In genomic region chr6:86194941-86195932, GRCm38 (mm10) we compare ENCODE assay signal across 7 mouse cellular contexts. TPM values are rescaled to one million over a fixed set of nuclear protein-coding genes. Genes with fewer than 3 reads are reported as not detected.
A peak's percentile ranks its signal among the peaks of the same experiment; 100 is the strongest.
DNase-seq lines count a peak whose midpoint lies in the region.

Tgfa (plus strand) TSS chr6:86195223.

- DNase-seq in adrenal gland, postnatal 10 days, result peak; percentile 86
- DNase-seq in cerebellum, postnatal 36 days, result peak; percentile 40 to 53
- peak; percentile 39 for DNase-seq in gastrocnemius, postnatal 10 days
- peak; percentile 16 for DNase-seq in induced T-regulatory cell, adult 2 months (ENCODE audit: low read depth)
- peak; percentile 52 to 63 for DNase-seq in left cerebral cortex, postnatal 25 days (ENCODE audit: low spot score in 2 of 2)
- peak; percentile 55 for DNase-seq in mesoderm, embryonic 11.5 days (ENCODE audit: low read depth, low spot score)
- peak; percentile 63 for DNase-seq in right cerebral cortex, postnatal 4 days

- intact Hi-C loops in left cerebral cortex, postnatal 25 days (cut with DNase I), result loop anchor here (5.0 kb wide), 5 partner anchors 52 to 152 kb away; no protein-coding TSS in a partner anchor

RNA-seq across cellular contexts. Expression of gene Tgfa, which starts in this region (rescaled TPM):
- 1 to 10 TPM; 8.1 to 9.0 TPM for total RNA-seq in adrenal gland, postnatal 10 days (2021)
- total RNA-seq in gastrocnemius, postnatal 10 days (2021), result under 1 TPM; 0.35 to 0.75 TPM
- 10 to 100 TPM; 13.8 to 22.5 TPM for total RNA-seq in left cerebral cortex, postnatal 25 days (2021)

Comparison
In these comparisons a context has a peak if more than half of its experiments do, and no peak if none do; other contexts are left out.
1. Peak in every context shown above with its lines: DNase-seq.
2. RNA of gene Tgfa (total RNA-seq): 13.8 to 22.5 TPM in left cerebral cortex, postnatal 25 days and 8.1 to 9.0 TPM in adrenal gland, postnatal 10 days; 0.35 to 0.75 TPM in gastrocnemius, postnatal 10 days; every median in the first group is over 4 times any median in the second.
3. Peak in DNase-seq in gastrocnemius, postnatal 10 days; RNA of the gene not detected or under 1 TPM.
4. DNase-seq: peak in every context shown above with its lines; median percentile 86 in adrenal gland, postnatal 10 days; 63 in right cerebral cortex, postnatal 4 days; 58 in left cerebral cortex, postnatal 25 days; 55 in mesoderm, embryonic 11.5 days; 46 in cerebellum, postnatal 36 days; 39 in gastrocnemius, postnatal 10 days; 16 in induced T-regulatory cell, adult 2 months.